Mouse (Mus musculus) liver, postnatal 0 days (tissue): ENCODE results near the gene Tnpo1.

Experiments used
- CTCF ChIP-seq: sonication (generic); IDR thresholded peaks from 2 replicates; pipeline ENCODE4 v1.5.1; 2016; ENCODE audit warnings: antibody characterized with exemption, low read depth
- EP300 ChIP-seq: IDR thresholded peaks from 2 replicates; pipeline ENCODE4 v1.6.1; 2016; ENCODE audit warnings: antibody characterized with exemption, low read depth, mild to moderate bottlenecking

- TF ChIP-seq CTCF (no peak), EP300 (no peak)
Observed at GRCm38 (mm10) chr13:98881991-98882390, 44.2 kb downstream of the Tnpo1 start.
